Mouse (Mus musculus) cerebellum, postnatal 4 days (tissue): ENCODE measurements around the gene Shank2.

Experiments
- DNase-seq, 2 experiments: peaks; one replicate each; pipeline ENCODE4 v3.0.0; 2022; ENCODE audit warnings: low spot score in 2 of 2, mixed read lengths in 1 of 2

The Shank2 gene

DNA sequence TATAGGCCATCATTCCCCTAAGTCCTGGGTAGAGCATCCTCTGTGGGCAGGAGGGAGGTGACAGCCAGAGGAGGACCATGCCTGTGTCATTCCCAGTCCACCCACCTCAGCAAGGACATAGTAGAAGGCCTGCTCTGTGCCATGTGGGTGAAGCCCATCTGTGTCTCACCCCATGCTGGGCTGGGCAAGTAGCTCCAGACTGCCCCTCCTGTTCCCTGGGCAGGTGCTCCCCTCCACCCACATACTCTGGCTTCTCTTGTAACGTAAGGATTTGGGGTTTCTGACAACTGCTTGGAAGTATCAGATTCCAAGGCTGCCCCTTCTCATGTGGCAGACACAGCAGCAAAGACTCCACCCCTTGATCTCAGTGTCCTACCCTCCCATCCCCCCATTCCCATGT is 227.7 kb downstream of the Shank2 start:
- no peak for DNase-seq

GRCm38 (mm10) chr7:144232132-144232706 is 230.5 kb downstream of the Shank2 start:
- DNase-seq, result no peak

GRCm38 (mm10) chr7:144233479-144233878 is 231.8 kb downstream of the Shank2 start:
- no peak for DNase-seq

GRCm38 (mm10) chr7:144234783-144235182 is 233.1 kb downstream of the Shank2 start:
- DNase-seq, result peak in 1 of 2 experiments; percentile 23

DNA sequence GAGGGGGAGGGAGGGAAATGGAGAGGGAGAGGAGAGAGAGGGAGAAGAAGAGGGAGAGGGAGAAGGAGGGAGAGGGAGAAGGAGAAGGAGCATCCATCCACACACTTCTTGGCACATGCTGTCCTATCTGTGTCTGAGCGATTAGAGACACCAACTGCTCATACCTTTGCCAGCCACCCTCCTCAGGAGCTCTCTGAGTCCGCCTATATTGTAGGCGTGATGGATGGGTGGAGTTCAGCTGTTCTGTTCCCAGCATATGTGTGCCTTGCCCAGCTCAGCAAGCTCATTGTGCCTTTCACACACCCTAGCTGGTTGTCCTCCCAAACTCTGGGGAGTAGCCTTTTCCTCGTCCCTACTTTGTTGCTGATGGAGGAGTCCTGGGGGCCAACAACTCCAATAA is 233.8 kb downstream of the Shank2 start:
- DNase-seq, result no peak

DNA sequence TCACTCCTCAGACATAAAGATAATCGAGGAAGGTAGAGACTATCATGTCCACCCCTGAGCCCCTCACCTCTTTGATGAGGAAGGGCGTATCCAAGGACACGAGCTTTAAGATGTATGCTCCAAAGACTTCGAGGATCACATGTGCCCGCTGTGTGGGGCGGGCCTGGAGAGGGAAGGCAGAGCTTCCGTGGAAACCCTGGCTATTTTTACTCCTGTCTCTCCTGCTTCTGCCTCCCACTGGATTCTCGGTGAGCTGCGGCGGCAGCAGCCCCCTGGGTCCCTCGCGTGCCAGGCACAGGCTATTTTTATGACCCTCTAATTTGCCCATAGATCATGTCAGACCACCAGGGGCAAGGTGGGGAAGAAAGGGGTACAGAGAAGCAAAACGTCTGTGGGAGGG is 235.1 kb downstream of the Shank2 start:
- no peak for DNase-seq

- DNase-seq, result no peak
Measured at GRCm38 (mm10) chr7:144238409-144238808, 236.7 kb downstream of the Shank2 start.

DNA sequence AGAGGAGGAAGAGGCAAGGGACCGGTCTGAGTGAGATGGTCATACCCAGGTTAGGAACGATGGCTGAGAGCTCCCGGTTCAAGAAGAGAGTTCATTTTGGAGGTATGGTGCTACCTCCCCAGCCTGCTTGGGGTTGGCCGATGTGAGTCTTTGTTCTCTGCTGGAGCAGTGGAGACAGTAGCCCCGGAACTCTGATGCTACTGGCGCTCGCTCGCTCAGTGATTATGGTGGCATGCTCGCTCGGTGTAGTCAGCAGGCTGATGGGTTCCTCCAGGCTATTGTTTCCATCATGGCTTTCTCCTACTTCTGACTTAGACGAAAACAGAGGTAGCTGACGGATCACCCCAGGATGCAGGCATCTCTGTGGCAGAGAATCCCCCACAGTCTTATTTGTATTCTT is 237.3 kb downstream of the Shank2 start:
- no peak for DNase-seq

DNA sequence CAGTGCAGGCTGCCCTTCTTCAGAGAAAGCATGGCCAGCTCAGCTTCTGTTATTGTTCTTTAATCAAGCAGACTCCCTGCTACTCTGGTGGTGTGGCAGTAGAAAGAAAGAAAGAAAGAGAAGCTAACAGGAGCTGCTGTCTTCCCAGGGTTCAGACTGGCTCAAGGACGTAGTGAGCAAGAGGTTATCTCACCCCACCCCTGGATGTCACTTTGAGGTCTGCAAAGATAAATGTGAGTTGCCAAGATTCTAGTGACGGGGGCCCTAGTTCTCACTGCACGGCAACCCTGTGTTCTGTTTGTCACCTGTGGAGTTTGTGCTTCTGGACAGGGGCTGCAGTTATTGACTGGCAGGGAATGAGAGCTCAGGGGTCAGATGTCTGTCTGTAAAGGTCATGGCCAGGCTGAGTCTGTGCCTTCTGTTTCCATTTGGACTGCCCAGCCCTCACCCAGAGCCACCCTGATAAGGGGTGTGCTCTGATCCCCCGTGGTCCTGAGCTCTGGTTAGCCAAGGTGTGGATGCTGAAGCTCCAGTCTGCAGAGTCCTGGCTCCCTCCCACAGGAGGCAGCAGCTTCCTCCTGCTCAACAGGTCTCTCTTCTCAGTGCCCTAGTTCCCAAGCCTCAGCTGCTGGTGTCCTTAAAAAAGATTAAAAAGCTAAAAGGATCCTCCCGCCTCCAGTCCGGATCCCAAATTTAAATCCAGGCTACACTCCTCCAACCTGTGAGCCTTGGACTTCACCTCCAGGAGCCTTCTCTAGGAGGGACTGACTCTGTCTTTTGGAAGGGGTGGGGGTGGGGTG is 238.0 kb downstream of the Shank2 start:
- no peak for DNase-seq

DNA sequence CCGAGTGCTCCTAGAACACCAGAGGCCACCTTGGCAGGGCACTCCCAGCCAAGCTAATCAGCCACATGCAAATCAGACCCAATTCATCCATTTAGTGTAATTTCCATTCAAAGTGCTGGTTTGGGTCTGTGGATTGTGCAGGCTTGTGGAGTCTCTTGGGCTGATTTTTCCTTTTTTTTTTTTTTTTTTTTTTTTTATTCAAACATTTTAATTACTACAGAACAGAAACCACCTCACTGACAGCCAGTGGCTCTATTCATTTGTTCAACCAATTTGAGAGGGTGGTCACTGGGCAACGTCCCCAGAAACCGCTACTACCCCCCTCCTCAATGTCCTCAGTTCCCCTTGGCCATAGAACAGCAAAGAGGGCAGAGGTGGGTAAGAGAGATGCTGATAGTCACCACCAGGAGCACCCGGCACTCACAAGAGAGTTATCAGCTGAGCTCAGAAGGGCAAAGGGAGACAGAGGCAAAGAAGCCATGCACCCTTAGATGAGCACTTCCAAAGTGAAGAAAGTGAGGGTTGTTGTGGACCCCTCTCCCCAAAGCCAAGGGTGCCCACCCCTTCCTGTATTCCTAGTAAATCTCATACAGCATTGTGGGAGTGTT is 239.1 kb downstream of the Shank2 start:
- no peak for DNase-seq

DNA sequence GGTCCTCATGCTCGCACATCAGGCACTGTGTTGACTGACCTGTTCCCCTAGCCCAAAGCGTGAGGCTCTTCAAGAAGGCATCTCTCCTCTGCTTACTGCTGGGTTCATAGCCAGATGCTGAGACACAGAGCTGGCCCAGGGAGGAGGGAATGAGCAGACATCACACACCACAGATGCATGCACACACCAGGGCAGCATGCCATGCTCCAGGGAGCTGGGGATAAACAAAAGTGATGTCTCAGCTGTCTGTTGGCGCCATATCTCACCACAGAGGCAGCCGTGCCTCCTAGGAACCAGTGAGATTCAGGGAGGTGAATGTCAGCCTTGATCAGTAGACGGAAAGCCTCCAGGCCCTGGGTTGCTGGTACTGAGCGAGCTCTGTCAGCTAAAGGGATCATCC is 242.5 kb downstream of the Shank2 start:
- no peak for DNase-seq

DNA sequence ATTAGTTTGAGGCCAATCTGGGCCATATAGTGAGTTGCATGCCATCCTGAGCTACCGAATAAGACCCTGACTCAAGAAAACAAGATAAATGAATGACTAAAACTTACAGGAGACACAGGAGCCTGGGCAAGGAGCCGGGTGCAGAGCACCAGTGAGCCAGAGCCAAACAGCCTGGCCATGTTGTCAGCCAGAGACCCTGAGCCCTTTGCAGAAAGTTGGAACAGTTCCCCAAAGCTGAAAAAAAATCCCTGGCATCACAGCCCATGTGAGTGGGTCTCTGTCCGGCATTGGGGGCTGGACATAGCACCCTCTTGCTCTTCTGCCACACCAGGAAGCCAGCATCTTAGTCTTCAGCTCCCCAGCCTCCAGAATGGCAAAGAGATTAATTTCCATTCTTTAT is 244.5 kb downstream of the Shank2 start:
- DNase-seq, result no peak

DNA sequence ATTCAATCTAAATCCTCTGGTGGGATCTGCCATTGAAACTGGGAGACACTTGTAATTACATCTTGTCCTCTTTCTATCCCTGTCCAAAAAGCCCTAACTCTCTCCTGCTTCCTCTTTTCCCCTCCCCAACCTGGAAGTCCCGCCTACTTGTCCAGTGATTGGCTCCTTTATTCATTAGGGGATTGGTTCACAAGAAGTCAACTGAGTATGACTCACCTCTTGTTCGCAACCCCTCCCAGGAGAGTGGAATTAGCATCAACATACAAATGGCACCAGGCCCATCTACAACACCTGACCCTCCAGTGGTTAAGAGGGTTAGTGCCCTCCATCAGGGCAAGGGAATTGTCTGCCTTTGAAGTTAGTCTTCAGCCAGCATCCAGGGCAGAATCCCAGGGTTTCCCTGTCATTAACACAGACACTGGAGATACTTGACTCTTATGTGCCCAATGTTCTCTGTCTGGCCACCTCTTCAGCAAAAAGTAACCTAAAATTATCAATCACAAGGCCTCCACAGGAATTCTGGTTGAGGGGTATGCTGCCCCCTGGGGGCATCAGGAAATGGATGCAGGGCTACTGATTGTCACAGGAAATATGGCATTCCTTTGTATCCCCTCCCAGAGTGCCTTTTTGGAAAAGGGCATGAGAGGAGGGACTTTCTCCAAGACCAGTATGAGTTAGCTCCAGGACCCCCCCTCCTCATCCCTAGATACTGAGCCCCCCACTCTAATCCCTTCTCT is 247.1 kb downstream of the Shank2 start:
- DNase-seq, result no peak

GRCm38 (mm10) chr7:144250791-144251190 is 249.1 kb downstream of the Shank2 start:
- DNase-seq, result no peak

DNA sequence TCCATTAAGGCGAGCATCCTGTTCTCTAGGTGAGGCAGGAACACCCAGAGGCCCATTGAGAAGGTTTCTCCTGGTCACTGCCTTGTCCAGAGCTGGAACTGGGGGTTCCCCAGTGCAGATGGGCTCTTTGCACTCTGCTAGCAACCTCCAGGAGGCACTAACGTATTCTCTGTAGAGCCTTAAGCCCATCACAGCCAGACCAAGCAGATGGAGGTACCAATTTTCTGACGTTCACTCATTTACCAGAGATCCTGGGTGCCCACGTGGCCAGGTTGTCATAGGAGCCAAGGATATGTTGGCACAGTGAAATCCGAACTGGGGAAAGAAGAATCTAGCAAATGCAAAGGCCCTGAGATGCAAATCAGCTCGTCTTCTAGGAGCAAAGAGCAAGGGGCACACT is 249.5 kb downstream of the Shank2 start:
- DNase-seq, result no peak

- no peak for DNase-seq
Measured at GRCm38 (mm10) chr7:144254674-144255246, 253.0 kb downstream of the Shank2 start.

DNA sequence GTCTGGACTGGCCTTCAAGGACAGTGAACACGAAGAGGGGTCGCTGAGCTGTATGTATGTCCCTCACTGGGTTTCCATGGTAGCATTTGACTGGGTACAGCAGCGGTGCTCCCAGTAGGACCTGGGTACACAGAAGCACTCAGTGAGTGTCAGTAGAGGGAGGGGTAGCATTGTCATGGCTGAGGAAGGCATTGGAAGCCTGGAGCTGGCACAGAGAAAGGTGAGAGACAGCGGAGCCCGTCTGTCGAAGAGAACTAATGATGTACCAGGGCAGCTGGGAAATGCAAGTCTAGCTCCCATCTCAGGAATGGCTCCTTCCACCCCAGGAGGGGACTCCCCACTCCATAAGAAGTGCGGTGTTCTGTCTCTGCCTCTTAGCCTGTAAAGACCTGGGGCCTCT is 256.1 kb downstream of the Shank2 start:
- no peak for DNase-seq

DNA sequence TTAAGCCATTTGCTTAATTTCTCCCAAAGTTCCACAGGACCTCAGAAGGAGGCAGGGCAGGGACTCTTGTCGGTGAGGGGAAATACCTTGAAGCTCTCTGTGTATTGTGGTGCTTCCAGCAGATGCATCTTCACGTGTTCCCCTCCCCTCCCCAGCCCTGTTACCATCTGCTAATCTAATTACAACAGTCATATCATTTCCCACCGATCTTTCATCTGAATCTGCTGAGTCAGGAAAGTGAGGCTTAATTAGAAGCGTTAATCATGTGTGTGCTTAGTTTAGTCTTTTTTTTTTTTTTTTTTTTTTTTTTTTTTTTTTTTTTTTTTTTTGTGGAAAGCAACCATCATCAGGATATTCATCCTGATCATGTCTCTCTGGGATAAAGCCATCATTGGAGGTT is 256.6 kb downstream of the Shank2 start:
- no peak for DNase-seq

- no peak for DNase-seq
Measured at GRCm38 (mm10) chr7:144262666-144263065, 260.9 kb downstream of the Shank2 start.

DNA sequence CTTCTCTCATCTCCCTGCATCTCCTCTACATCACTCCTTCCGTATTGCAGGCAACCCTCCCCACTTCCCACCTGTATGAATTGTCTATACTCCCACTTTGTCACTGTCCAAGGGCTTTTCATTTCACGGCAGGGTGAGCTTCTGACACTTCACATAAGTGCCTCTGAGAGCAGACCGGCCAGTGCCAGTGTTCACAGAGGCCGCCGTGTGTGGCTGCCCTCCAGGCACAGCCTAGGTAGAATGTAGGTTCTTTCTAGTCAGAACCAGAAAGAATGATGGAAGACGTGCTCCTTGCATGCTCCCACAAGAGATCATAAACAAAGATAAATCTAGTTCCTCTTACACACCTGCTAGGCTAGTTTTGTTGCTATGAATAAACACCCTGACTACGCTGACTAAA is 265.0 kb downstream of the Shank2 start:
- DNase-seq, result no peak

DNA sequence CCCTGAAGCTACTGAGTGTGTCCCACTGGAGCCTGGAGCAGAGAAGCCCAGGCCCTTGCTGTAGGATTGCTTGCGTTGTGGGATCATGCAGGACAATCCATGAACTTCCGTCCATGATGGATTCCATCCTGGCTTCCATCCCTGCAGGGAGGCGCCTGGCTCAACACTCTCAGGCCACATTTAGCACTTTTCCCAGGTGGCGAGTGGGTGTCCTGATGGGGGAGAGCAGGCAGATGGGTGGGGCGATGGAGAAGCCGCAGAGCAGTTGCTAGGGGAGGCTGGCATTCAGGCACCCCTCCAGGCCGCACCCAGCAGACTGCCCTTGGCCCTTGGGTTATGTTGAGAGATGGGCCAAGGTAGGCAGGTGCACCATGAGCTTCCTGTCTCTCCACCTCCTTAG is 266.6 kb downstream of the Shank2 start:
- DNase-seq, result no peak

GRCm38 (mm10) chr7:144268778-144269177 is 267.1 kb downstream of the Shank2 start:
- DNase-seq, result no peak
